Mouse (Mus musculus) intestine, embryonic 16.5 days (tissue): ENCODE results near the gene Il20ra. TPM values are rescaled to one million over a fixed set of nuclear protein-coding genes. Genes with fewer than 3 reads are reported as not detected.

Experiments used
- ATAC-seq: fragments of 200-750 bp; cut with Nextera tagmentation; 2 replicates; pipeline ENCODE4 v1.8.0; 2017; ENCODE audit warnings: moderate TSS enrichment, moderate library complexity
- H3K27ac ChIP-seq: fragments of 300-500 bp; sonication (generic); 2 replicates; pipeline ENCODE4 v1.5.1; 2014; ENCODE audit warnings: mild to moderate bottlenecking, low read length
- H3K27me3 ChIP-seq: fragments of 300-500 bp; sonication (generic); replicated peaks from 2 replicates; pipeline ENCODE4 v1.6.1; 2014; ENCODE audit warnings: low read length, control low read depth, mixed read lengths; ENCODE audit not compliant: control insufficient read depth, insufficient read depth
- H3K36me3 ChIP-seq: fragments of 300-500 bp; sonication (generic); 2 replicates; pipeline ENCODE4 v1.6.1; 2014; ENCODE audit warnings: low read length, control low read depth; ENCODE audit not compliant: control insufficient read depth, insufficient read depth
- H3K4me1 ChIP-seq: fragments of 300-500 bp; sonication (generic); 2 replicates; pipeline ENCODE4 v1.6.1; 2014; ENCODE audit warnings: low read length, control low read depth, mixed read lengths; ENCODE audit not compliant: control insufficient read depth, insufficient read depth
- H3K4me2 ChIP-seq: fragments of 300-500 bp; sonication (generic); 2 replicates; pipeline ENCODE4 v1.6.1; 2014; ENCODE audit warnings: low read depth, low read length, control low read depth
- H3K4me3 ChIP-seq: fragments of 300-500 bp; sonication (generic); 2 replicates; pipeline ENCODE4 v1.5.1; 2014; ENCODE audit warnings: mild to moderate bottlenecking, low read length
- H3K9ac ChIP-seq: fragments of 300-500 bp; sonication (generic); 2 replicates; pipeline ENCODE4 v1.6.1; 2014; ENCODE audit warnings: low read depth, low read length
- H3K9me3 ChIP-seq: fragments of 300-500 bp; sonication (generic); 2 replicates; pipeline ENCODE4 v1.6.1; 2016; ENCODE audit warnings: low read length, control low read depth; ENCODE audit not compliant: control insufficient read depth
- WGBS: fragments of 180-500 bp; shearing (Covaris S2); extraction: QIAGEN DNeasy Blood & Tissue Kit; methylation state at CpG from one replicate; pipeline ENCODE4 v1.1.7; 2014; 5-methylcytosine and 5-hydroxymethylcytosine counted together
- polyA plus RNA-seq: library from polyadenylated mRNA; unstranded; fragments of >200 nt; fragmentation: Nextera tagmentation; extraction: Ambion mirVana; gene quantifications from 2 replicates; pipeline ENCODE4 v1.2.1, GENCODE M21; 2015

Il20ra gene
- 0.09 and 0.12 TPM in 2 replicates for polyA plus RNA-seq

DNA sequence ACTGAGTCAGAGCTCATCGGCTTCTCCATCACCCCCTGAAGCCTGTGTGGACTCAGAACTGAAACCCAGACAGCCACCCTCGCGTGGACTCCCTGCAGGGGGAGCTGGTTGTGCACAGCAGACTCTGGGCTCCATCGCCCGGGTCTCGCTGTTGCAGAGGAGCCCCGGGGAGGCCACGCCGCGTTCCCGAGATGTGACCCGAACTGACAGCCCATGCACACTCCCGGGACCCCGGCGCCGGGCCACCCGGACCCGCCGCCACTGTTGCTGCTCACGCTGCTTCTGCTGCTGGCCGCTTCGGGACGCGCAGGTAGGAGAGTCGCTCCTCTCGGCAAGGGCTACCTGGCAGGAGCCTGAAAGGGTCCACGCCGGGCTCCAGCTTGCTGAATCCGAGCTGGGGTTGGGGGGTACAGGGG, at the start of gene Il20ra:
Gene Il20ra (plus strand): TSS at position 150 of the 416 bp plus-strand sequence.
- 0 out of 2 replicates have a peak, but pooled peaks cover 2% of the 10 kb centered on the region for H3K27me3 ChIP-seq

DNA sequence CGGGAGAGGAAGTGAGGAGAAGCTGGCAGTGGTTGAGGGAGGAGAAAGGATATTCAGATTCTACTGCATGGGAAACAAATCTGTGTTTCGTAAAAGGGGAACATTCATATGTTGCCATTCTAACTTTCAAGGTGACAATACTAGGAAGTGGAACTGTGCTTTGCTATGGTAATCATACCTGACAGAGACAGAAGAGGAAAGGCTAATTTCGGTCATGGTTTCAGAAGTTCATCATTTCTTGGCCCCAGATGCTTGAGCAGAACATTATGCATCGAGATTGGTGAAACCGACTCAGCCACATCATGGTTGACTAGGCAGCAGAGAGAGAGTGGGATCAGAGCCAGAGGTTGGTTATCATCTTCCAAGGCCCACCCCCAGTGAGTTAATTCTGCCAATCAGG, 43.4 kb upstream of the Il20ra start:
- Histone ChIP-seq H3K9ac (no peak overlapping the region), H3K4me1 (no peaks in the 10 kb centered on the region), H3K27ac (no peak overlapping the region), H3K4me3 (no peak overlapping the region), H3K4me2 (no peak overlapping the region), H3K36me3 (no peaks in the 10 kb centered on the region), H3K27me3 (no peaks in the 10 kb centered on the region), H3K9me3 (no peaks in the 10 kb centered on the region)
- 89% methylated on average over 5 of the region's 5 CpGs for WGBS
- ATAC-seq, result no peak

More for the DNA sequence above, at the start of gene Il20ra:
- Histone ChIP-seq H3K4me1 (no peaks in the 10 kb centered on the region), H3K36me3 (no peaks in the 10 kb centered on the region), H3K9me3 (no peaks in the 10 kb centered on the region), H3K9ac (peak within 1 kb of the TSS; percentile 63), H3K27ac (no peak within 1 kb of the TSS), H3K4me3 (peak within 1 kb of the TSS; percentile 52), H3K4me2 (peak within 1 kb of the TSS; percentile 98)
- peak; percentile 64 for ATAC-seq
- WGBS, result under 1% methylated on average over 29 of the region's 29 CpGs

DNA sequence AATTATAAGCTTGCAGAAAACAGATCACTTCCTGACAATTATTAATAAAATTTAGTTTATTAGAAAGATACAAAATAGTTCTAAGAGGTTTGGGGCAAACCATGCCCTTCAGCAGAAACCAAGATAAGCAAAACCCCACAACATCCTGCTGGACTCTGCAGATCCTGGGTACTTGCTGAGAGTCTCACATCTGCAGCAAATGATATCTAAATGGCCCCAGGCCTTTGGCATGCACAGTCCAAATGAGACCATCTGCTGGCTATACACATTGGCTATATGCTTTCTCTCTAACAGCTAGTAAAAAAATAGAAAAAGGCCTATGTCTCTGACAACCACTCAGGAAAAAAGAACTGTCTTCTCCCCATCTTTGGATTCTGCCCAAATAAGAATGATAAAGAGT, 40.4 kb upstream of the Il20ra start:
- Histone ChIP-seq H3K9ac (no peak overlapping the region), H3K4me2 (no peak overlapping the region), H3K36me3 (no peaks in the 10 kb centered on the region), H3K4me1 (no peaks in the 10 kb centered on the region), H3K4me3 (no peak overlapping the region), H3K27me3 (no peaks in the 10 kb centered on the region), H3K27ac (no peak overlapping the region), H3K9me3 (no peaks in the 10 kb centered on the region)
- ATAC-seq, result no peak

DNA sequence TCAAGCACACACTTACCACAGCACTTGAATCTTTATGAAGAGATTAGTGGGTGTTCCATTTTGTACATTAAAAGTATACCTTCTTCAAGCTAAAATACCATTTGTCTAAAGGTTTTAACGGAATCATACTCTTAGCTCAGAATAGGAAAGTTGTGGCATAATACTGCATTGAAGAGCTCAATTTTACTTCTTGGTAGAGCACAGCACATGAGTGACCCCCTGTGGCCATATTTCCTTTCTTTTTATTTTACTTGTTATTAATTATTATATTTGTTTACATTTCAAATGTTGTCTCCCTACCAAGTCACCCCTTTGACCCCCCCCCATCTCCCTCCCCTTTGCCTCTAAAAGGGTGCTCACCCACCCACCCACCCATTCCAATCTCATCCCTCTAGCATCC, 39.2 kb upstream of the Il20ra start:
- Histone ChIP-seq H3K4me3 (no peak overlapping the region), H3K4me2 (no peak overlapping the region), H3K36me3 (no peaks in the 10 kb centered on the region), H3K27ac (no peak overlapping the region), H3K27me3 (no peaks in the 10 kb centered on the region), H3K4me1 (no peaks in the 10 kb centered on the region), H3K9ac (no peak overlapping the region), H3K9me3 (no peaks in the 10 kb centered on the region)
- WGBS, result 86% methylated on average over 1 of the region's 1 CpGs
- ATAC-seq, result no peak

DNA sequence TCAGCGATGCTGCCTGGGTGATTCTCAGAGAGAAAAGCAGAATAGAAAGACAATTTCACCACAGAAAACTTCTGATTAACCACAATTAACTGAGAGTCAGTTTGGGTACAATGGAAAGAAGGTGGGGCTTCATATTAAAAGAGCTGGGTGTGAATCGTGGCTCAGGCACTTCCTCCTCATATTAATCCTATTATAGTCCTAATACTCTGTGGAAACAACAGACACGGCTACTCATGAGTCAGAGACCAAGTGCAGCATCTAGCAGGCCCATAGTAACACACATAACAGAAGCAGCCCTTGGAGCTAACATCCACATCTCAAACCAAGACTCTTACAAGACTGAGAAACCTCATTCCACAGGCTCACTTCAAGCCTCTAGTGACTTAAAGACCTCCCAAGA, 24.7 kb upstream of the Il20ra start:
- no peak for ATAC-seq
- Histone ChIP-seq H3K4me2 (no peak overlapping the region), H3K9ac (no peak overlapping the region), H3K4me3 (no peak overlapping the region), H3K4me1 (0 out of 2 replicates have a peak, but pooled peaks cover 2% of the 10 kb centered on the region), H3K36me3 (no peaks in the 10 kb centered on the region), H3K27ac (no peak overlapping the region), H3K27me3 (no peaks in the 10 kb centered on the region), H3K9me3 (peaks cover 6% of the 10 kb centered on the region; the same call in 1 of the 2 replicates)
- 65% methylated on average over 3 of the region's 3 CpGs for WGBS

DNA sequence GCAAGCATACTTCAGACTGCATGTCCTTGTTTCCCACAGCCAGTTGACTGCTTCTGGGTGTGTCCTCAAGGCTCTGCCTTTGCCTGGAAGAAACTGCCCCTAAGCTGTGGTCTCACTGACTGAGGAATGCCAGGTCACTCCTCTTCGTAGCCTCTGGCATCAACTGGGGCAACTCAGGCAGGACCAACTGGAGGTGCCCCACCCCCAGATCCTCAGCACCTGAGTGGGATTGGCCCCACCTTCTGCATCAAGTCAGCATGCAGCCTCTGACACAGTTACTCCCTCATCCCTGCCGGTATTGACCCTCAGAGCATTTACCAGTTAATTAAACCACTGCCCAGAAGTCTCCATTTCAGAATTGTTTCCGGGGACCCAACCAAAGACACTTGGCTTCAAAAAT, 21.1 kb upstream of the Il20ra start:
- Histone ChIP-seq H3K9me3 (no peaks in the 10 kb centered on the region), H3K4me2 (no peak overlapping the region), H3K9ac (no peak overlapping the region), H3K27me3 (no peaks in the 10 kb centered on the region), H3K27ac (no peak overlapping the region), H3K4me1 (0 out of 2 replicates have a peak, but pooled peaks cover 2% of the 10 kb centered on the region), H3K4me3 (no peak overlapping the region), H3K36me3 (no peaks in the 10 kb centered on the region)
- WGBS, result 62% methylated on average over 3 of the region's 3 CpGs
- ATAC-seq, result no peak

DNA sequence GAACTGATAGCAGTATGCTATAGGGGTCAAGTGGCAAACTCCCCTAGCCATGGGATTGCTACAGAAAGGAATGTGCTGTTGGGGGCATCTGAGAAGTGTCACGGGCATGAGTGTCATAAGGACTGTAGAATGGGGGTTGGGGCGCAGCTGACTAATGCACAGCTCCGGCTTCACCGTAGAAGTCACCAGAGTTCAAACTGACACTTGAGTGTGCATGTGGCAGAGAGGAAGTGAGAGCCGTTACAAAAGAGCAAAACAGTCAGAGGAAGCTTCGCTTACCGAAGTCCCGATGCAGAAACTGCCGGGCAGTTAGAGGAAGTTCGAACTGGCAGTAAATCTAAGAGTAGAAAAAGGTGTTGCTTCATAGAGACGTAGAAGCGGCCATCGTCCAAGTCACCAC, 20.6 kb upstream of the Il20ra start:
- no peak overlapping the region for H3K9ac ChIP-seq
- no peak overlapping the region for H3K27ac ChIP-seq
- no peak overlapping the region for H3K4me3 ChIP-seq
- no peak for ATAC-seq
- H3K4me1 ChIP-seq, result 0 out of 2 replicates have a peak, but pooled peaks cover 2% of the 10 kb centered on the region
- 50% methylated on average over 13 of the region's 13 CpGs for WGBS
- H3K27me3 ChIP-seq, result no peaks in the 10 kb centered on the region
- no peak overlapping the region for H3K4me2 ChIP-seq
- no peaks in the 10 kb centered on the region for H3K9me3 ChIP-seq
- H3K36me3 ChIP-seq, result no peaks in the 10 kb centered on the region

DNA sequence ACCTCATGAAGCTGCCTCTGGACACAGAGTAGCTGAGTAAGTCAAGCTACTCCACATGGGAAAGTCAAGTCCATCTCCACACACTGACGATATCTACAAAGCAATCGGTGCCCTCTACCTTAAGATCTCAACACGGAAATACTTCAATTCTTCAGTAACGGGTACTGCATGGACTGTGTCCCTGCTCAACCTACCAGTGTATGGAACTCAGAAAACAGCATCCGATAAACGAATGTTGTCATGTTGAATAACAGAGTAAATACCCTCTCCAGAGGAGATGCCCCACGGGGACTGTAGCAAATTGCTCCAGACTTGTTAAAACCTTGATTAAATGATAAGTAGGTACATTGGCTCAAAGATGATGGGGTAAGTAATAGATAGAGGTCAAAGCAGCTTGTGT, 20.0 kb upstream of the Il20ra start:
- H3K9ac ChIP-seq, result no peak overlapping the region

DNA sequence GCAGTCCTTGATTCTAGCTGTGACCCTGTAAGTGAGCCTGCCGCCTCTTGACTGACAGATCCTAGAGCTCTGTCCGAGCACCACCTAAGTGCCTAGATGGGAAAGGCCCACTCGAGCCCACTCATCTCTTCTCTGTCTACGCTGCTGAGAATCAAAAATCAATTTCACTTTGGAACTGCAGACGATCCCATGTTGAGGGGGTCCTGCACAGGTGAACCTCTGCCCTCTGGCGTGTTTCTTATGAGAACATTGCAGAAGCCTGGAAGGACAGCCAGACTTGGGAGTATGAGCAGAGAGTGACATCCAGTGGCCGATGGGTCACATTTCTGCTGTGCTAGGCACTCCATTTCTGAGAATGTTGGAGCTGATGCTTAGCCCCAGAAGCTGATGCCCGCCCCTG, 19.4 kb upstream of the Il20ra start:
- WGBS, result 54% methylated on average over 8 of the region's 8 CpGs
- no peak overlapping the region for H3K27ac ChIP-seq
- H3K9me3 ChIP-seq, result no peaks in the 10 kb centered on the region
- 0 out of 2 replicates have a peak, but pooled peaks cover 2% of the 10 kb centered on the region for H3K4me1 ChIP-seq
- no peak overlapping the region for H3K4me3 ChIP-seq
- ATAC-seq, result peak; percentile 69
- no peaks in the 10 kb centered on the region for H3K36me3 ChIP-seq
- H3K9ac ChIP-seq, result no peak overlapping the region
- no peak overlapping the region for H3K4me2 ChIP-seq
- H3K27me3 ChIP-seq, result no peaks in the 10 kb centered on the region

More for the DNA sequence above, 20.0 kb upstream of the Il20ra start:
- Histone ChIP-seq H3K9me3 (no peaks in the 10 kb centered on the region), H3K27ac (no peak overlapping the region), H3K36me3 (no peaks in the 10 kb centered on the region), H3K4me3 (no peak overlapping the region), H3K4me1 (0 out of 2 replicates have a peak, but pooled peaks cover 2% of the 10 kb centered on the region), H3K27me3 (no peaks in the 10 kb centered on the region), H3K4me2 (no peak overlapping the region)
- WGBS, result 85% methylated on average over 7 of the region's 7 CpGs
- ATAC-seq, result no peak

DNA sequence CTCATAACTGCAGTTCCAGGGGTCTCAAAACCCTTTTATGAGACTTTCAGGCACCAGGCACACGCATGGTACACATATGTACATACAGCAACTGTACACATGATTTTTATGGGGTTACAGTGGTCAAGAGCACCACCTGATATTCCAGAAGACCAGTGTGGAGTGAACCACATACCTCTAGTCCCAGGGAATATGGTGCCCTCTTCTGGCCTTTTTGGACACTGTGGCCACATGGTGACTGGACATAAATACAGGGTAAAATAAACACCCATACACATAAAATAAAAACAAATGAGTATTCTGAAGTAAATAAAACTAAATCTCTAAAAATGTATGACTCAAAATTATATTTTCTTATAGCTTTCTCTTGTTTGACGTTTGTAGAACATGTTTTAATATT, 18.7 kb upstream of the Il20ra start:
- no peak overlapping the region for H3K27ac ChIP-seq
- 0 out of 2 replicates have a peak, but pooled peaks cover 2% of the 10 kb centered on the region for H3K4me1 ChIP-seq
- no peak overlapping the region for H3K4me2 ChIP-seq
- 68% methylated on average over 2 of the region's 2 CpGs for WGBS
- H3K9ac ChIP-seq, result no peak overlapping the region
- H3K9me3 ChIP-seq, result no peaks in the 10 kb centered on the region
- ATAC-seq, result no peak
- H3K36me3 ChIP-seq, result no peaks in the 10 kb centered on the region
- H3K4me3 ChIP-seq, result no peak overlapping the region
- no peaks in the 10 kb centered on the region for H3K27me3 ChIP-seq
